ENCODE assay signal across 8 mouse cellular contexts in the genomic region with DNA sequence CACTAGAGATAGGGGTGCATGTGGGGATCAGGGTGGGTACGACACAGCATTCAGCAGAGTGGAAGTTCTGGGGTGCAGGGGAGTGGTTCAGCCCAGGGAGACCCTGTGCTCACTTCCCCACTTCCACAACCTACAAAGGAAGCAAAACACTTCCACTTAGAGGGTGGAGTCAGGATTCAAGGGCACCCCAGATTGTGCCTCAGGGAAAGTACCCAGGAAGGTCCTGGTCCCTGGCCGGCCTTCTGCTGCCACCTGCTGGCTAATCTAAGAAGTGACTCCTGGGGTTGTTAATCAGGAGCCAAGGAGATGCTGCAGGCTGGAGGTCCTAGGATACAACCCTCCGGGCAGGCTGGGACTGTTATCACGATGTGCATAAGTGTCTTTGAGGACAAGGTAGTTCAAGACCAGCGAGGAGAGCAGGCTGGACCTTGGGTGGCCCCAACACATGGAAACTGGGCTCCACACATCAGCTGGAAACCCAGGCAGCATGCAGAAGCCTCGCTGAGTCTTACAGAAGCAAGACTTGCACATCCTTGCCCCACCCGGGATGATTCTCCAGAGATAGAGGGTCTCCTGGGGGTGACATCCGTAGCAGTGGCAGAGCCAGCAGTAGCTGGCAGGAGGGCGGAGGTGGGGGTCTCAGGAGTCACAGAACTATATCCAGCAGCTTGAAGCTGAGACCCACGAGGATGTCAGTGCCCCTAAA. TPM values are rescaled to one million over a fixed set of nuclear protein-coding genes. Genes with fewer than 3 reads are reported as not detected.
DNase-seq lines count a peak whose midpoint lies in the region; ATAC-seq and TF ChIP-seq lines count a peak whose summit lies in the region.

No protein-coding gene starts in this region.

- no peaks in the 10 kb centered on the region for H3K79me2 ChIP-seq in MEL (ENCODE audit: control insufficient read depth, insufficient read depth, low read length, poor library complexity)

- no peak for TF ChIP-seq EP300 in MEL (IDR thresholded peaks at IDR 0.05; ENCODE audit: low read depth in 1 of 2, low read length in 2 of 2)

- H3K36me3 ChIP-seq in MEL (ENCODE audit: control insufficient read depth in 1 of 2, insufficient read depth in 2 of 2, low read length in 2 of 2): no peaks in the 10 kb centered on the region; a peak in 1 of 4 replicates
- peaks cover 34% of the 10 kb centered on the region for H3K36me3 ChIP-seq in forebrain, embryonic 14.5 days (ENCODE audit: control insufficient read depth, insufficient read depth, low read length)

- DNase-seq in MEL (ENCODE audit: low read depth, low spot score): peak; percentile 79
- peak; percentile 85 for DNase-seq in forebrain, embryonic 14.5 days (ENCODE audit: low spot score)
- peak; percentile 89 to 91 for DNase-seq in heart, postnatal 36 days
- DNase-seq in layer of hippocampus, adult 2 months (ENCODE audit: low spot score in 2 of 2): peak; percentile 89 to 93
- DNase-seq in lung, postnatal 10 days: peak; percentile 93
- peak; percentile 84 for DNase-seq in ovary, postnatal 36 days (ENCODE audit: low spot score)
- DNase-seq in thymus, postnatal 10 days (ENCODE audit: low spot score in 2 of 2): peak; percentile 48 to 79

- H3K4me2 ChIP-seq in forebrain, embryonic 14.5 days (ENCODE audit: low read length): no peak overlapping the region

- no peak overlapping the region for H3K4me3 ChIP-seq in MEL (ENCODE audit: control insufficient read depth in 1 of 2, insufficient read depth in 1 of 2, low read depth in 2 of 2, low read length in 2 of 2)
- H3K4me3 ChIP-seq in forebrain, embryonic 14.5 days (ENCODE audit: low read depth, low read length): no peak overlapping the region
- H3K4me3 ChIP-seq in layer of hippocampus, adult 2 months: peak overlapping the region; percentile 4; the same call in 1 of the 2 replicates

- no peak overlapping the region for H3K27ac ChIP-seq in MEL (ENCODE audit: control insufficient read depth, low read depth, low read length)
- H3K27ac ChIP-seq in forebrain, embryonic 14.5 days (ENCODE audit: low read depth, low read length): 0 out of 2 replicates have a peak overlapping the region, but pooled peaks have one; percentile 30
- peak overlapping the region; percentile 83 for H3K27ac ChIP-seq in layer of hippocampus, adult 2 months

- 37% methylated on average over 10 of the region's 10 CpGs for WGBS in forebrain, embryonic 14.5 days

- peak; percentile 94 to 99 (median 96) for TF ChIP-seq CTCF in MEL (IDR thresholded peaks at IDR 0.05 in 2 of 3, conservative IDR thresholded peaks at IDR 0.05 in 1 of 3; ENCODE audit: control insufficient read depth in 1 of 3, insufficient read depth in 1 of 3, low read depth in 2 of 3, low read length in 3 of 3, poor library complexity in 1 of 3, severe bottlenecking in 1 of 3)
- TF ChIP-seq CTCF in layer of hippocampus, adult 2 months (conservative IDR thresholded peaks at IDR 0.05): peak; percentile 98

- no peaks in the 10 kb centered on the region for H3K9me3 ChIP-seq in MEL (replicated peaks; ENCODE audit: insufficient read depth, low read length)
- H3K9me3 ChIP-seq in forebrain, embryonic 14.5 days (replicated peaks; ENCODE audit: control insufficient read depth, low read length): no peaks in the 10 kb centered on the region

- TF ChIP-seq POLR2A in MEL (IDR thresholded peaks at IDR 0.05; ENCODE audit: control insufficient read depth in 1 of 2, insufficient read depth in 1 of 2, low read depth in 1 of 2, low read length in 2 of 2, poor library complexity in 1 of 2): no peak; a peak in 1 of 4 replicates

- intact Hi-C loops in heart, postnatal 36 days (cut with DNase I): loop anchor here (1.0 to 10.0 kb wide), 3 partner anchors 37 to 96 kb away; no protein-coding TSS in a partner anchor

- H3K27me3 ChIP-seq in MEL (ENCODE audit: control insufficient read depth in 1 of 2, insufficient read depth in 2 of 2, low read length in 2 of 2): no peaks in the 10 kb centered on the region
- no peaks in the 10 kb centered on the region for H3K27me3 ChIP-seq in forebrain, embryonic 14.5 days (replicated peaks; ENCODE audit: control insufficient read depth, insufficient read depth, low read length)

- no peaks in the 10 kb centered on the region for H3K4me1 ChIP-seq in MEL (ENCODE audit: control insufficient read depth in 1 of 2, insufficient read depth in 2 of 2, low read length in 2 of 2)
- H3K4me1 ChIP-seq in forebrain, embryonic 14.5 days (ENCODE audit: control insufficient read depth, insufficient read depth, low read length): no peaks in the 10 kb centered on the region

- ATAC-seq in cerebellum, adult (ENCODE audit: insufficient number of reproducible peaks, low FRiP score, low TSS enrichment): peak; percentile 49
- peak; percentile 53 for ATAC-seq in forebrain, embryonic 14.5 days

- peak; percentile 94 for TF ChIP-seq RAD21 in MEL (IDR thresholded peaks at IDR 0.05; ENCODE audit: low read depth, low read length)

- H3K9ac ChIP-seq in MEL (ENCODE audit: control insufficient read depth, low read depth, low read length, poor library complexity, severe bottlenecking): no peak overlapping the region
- peak overlapping the region; percentile 21; the same call in 1 of the 2 replicates for H3K9ac ChIP-seq in forebrain, embryonic 14.5 days (ENCODE audit: low read length)

TF ChIP-seq in MEL, 35 proteins besides CTCF, POLR2A, EP300 and RAD21:
- TF ChIP-seq RCOR1 (IDR thresholded peaks at IDR 0.05; ENCODE audit: low read depth, low read length) (no peak), ZC3H11A (IDR thresholded peaks at IDR 0.05; ENCODE audit: low read depth, low read length) (peak; percentile 94), SMC3 (IDR thresholded peaks at IDR 0.05; ENCODE audit: low read depth, low read length) (peak; percentile 99), POLR2AphosphoS5 (IDR thresholded peaks at IDR 0.05; ENCODE audit: borderline replicate concordance, low read depth, low read length) (no peak)

RNA-seq across cellular contexts. Expression of gene Ppara, which starts 25.4 kb away (rescaled TPM):
- 0.27 and 0.29 TPM in 2 replicates for total RNA-seq in MEL (2012; rRNA removed)
- under 1 TPM in 1 of 2 experiments, not detected in 1; 0.78 TPM for polyA plus RNA-seq in MEL (2012; ENCODE audit: insufficient read depth in 1 of 2, insufficient read length in 2 of 2, low read depth in 1 of 2, low replicate concordance in 2 of 2, missing spikeins in 1 of 2)
- polyA plus RNA-seq in forebrain, embryonic 14.5 days (2014; fragmentation: Nextera tagmentation; extraction: Ambion mirVana): 0.67 and 0.73 TPM in 2 replicates
- total RNA-seq in heart, postnatal 36 days (2021): 10 to 100 TPM; 39.3 to 53.4 TPM
- 1 to 10 TPM; 3.1 to 3.9 TPM for total RNA-seq in layer of hippocampus, adult 2 months (2021)

Comparison
In these comparisons a context has a peak if more than half of its experiments do, and no peak if none do; other contexts are left out.
1. RNA of gene Ppara, which starts 25.4 kb away (total RNA-seq): 39.3 to 53.4 TPM in heart, postnatal 36 days; 3.1 to 3.9 TPM in layer of hippocampus, adult 2 months and 0.27 to 0.29 TPM in MEL; every median in the first group is over 4 times any median in the second.
2. Peak in every context shown above with its lines, with median percentiles within 50 percentile points of each other: DNase-seq.